Mouse (Mus musculus) urinary bladder, adult 2 months (tissue): Measurements from ENCODE around the gene Slc35b1. TPM values are rescaled to one million over a fixed set of nuclear protein-coding genes. Genes with fewer than 3 reads are reported as not detected.
"Not testable (repeated sequence)": the region's sequence is repeated elsewhere in the genome, so short reads cannot be mapped to it uniquely, and the experiment has no call there.

Experiments
- DNase-seq: peaks from one replicate; pipeline ENCODE4 v3.0.0; 2022; ENCODE audit warnings: low spot score
- polyA plus RNA-seq: library from polyadenylated mRNA; depleted of rRNA; stranded (reverse); fragments of >200 nt; gene quantifications from 2 replicates; pipeline ENCODE4 v1.2.3, GENCODE M21; 2012

Slc35b1 gene
- polyA plus RNA-seq, 1 experiment, result 66.5 TPM

- no peak for DNase-seq
These were observed 12.1 kb downstream of the Slc35b1 start for GRCm38 (mm10) chr11:95396548-95396947.

DNA sequence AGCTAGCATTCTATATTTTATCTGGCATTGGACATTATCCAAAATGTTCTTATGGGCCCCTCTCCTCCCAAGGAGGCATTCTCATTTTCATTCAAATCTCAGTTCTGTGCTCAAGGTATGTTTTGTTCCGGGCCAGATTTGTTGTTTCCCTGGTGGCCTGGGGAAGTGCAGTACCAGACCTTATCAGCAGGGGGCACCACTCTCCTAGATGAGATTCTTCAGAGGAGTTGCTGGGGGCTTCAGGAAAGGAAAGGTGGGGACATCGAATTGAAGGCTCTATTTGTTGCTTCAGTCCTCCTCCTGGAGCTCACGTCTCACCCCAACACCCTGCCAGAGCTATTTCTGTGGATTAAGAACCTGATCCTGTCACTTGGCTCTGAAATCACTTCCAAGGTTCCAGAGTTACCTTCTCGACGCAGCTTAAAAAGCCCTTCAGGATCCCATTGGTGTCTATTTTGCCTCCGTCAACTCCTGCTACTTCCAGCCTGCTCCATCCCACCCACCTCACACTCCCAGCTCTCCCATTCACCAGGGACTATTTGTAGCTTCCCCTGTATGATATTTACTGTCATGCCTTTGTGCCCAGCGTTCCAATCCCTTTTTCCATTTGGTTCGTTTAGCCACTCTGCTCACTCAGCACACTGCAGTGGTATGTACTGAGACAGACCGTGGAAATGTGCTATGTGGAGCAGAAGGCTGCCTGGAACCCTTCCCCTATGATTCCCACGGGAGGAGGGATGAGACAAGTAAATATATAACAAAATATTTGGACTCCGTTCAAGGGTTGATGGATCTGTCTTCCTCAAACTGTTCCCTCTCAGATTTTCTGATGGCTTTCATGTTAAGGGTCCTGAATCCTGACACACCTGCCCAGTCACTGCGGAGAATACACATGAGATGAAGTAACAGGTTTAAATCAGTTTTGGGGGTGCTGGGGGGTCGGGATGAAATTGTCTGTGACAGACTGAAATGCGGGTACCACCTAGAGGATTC lies 13.6 kb downstream of the Slc35b1 start:
- peak; percentile 68 for DNase-seq

DNA sequence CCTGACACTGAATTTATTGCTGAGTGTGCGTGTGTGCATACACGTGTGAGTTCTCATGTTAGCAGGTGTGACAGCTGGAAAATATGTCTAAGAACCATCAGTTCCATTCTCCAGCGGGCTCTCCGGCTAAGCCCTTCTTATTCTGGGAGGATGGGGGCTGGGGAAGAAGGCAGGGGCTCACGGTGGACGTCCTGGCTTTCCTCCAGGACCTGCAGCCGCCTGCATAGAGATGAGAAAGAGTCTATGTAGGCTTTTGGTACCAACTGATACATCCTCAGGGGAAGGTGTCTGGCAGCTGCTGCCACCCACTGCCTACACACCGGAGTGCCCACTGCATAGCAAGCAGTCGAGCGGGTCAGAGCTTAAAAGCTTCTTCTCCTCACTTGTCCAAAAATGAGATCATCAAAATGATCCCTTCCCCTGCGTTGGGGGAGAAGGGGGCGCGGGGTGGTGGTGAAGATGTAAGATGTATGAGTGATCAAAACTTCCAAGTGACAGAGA lies 15.1 kb downstream of the Slc35b1 start:
- DNase-seq, result no peak

DNA sequence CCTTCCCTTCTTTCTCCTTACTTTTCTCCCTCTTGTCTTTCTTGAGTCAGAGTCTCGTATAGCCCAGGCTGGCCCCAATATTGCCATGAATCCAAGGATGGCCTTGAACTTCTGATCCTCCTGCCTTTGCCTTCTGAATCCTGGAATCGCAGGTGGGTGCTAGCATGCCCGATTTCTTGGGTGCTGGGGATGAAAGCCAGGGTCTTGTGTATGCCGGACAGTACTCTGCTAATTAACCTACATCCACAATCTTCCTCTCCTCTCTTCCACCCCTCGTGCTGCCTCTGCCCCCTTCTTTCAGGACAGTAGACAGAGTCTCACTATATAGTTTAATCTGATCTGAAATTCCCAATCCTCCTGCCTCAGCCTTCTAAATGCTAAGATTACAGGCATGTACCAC lies 17.1 kb downstream of the Slc35b1 start:
- DNase-seq, result no peak

- DNase-seq, result no peak
These were observed 17.7 kb downstream of the Slc35b1 start for GRCm38 (mm10) chr11:95402196-95402595.

GRCm38 (mm10) chr11:95402658-95403101 lies 18.2 kb downstream of the Slc35b1 start:
- DNase-seq, result no peak

DNA sequence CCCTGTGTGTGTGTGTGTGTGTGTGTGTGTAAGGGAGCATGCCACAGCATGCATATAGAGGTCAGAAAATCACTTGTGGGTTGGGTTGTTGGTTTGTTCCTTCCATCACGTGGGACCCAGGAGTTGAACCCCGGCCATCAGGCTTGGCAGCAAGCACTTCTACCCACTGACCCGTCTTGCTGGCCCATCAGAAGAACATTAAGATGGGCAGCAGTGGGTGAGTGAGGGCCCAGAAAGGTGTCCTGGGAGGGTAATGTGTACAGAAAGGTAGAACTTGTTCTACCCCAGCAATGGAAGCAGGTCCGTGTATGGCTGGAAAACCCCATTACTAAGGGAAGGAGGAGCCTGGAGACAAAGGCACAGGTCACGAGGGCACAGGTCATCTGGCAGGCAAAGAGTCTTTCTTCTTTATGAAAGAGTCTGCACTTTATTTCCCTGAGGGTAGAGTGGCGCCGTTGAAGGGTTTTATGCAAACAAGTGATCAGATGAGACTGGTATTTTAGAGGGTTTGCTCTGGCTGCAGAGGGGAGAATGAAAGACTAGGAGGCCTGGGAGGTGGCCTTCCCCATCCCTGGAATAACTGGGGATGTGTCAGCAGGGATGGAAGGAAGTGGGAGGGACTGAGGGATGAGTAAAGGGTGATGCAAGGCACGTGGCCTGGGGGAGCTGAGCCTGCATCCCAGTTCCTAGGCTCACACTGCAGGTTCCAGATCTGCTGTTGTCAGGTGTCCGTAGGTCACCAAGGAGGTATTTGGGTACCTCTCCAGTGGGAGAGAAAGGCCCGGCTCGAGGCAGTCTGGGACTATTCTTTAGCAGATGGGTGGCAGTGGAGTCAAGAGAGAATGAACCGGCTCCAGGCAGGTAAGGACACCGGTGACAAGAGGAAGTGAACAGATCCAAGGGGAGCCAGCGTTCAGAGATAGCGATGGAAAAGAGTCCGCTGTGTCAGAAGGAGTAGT lies 19.2 kb downstream of the Slc35b1 start:
- DNase-seq, result no peak

DNA sequence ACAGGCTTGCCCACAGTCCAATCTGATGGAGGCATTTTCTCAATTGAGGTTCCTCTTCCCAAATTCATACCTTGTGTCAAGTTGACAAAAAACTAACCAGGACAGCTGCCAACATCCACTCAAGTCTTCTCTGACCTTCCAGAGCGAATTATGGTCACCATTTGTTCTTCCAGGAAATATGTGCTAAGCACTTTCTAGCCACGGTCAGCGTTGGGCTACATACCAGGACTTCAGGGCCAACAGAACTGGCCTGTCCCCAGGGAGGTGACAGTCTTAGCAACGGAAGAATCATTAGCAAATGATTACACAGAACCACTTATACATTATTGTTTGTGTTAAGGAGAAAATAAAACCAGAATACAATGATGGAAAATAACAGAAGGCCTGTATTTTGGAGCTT lies 21.3 kb downstream of the Slc35b1 start:
- DNase-seq, result no peak

DNA sequence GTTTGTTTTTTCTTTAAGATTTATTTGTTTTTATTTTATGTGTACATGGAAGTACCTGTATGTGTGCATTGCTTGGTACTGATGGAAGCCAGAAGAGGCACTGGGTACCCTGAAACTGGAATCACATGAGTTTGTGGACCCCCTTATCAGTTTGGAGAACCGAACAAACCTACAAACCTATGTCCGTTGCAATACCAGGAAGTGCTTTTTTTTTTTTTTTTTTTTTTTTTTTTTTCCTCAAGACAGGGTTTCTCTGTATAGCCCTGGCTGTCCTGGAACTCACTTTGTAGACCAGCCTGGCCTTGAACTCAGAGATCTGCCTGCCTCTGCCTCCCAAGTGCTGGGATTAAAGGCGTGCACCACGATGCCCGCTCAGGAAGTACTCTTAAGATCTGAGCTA lies 21.9 kb downstream of the Slc35b1 start:
- not testable (repeated sequence) for DNase-seq

DNA sequence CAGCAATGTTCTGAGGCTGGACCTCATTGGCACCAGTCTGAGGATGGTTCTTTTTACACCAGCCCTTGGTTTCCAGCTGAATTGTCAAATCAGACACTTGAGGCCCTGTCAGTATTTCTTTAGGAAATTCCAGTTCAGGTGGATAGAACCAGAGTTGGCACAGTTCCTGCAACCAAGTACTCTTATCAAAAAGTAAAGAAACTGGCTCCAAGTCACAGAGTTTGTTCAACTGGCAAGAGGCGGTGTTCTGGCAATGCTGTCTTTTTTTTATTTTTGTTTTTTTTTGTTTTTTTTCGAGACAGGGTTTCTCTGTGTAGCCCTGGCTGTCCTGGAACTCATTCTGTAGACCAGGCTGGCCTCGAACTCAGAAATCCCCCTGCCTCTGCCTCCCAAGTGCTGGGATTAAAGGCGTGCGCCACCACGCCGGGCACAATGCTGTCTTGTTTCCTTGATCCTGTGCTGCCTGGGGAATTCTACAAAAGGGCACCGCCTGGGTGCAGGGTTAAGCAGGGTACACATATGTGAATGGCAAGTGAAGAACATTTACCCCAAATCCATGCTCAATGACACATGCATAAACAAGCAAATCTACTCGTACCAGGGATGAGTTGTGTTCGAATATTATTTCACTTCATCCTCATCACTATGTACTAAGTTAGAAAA lies 25.1 kb downstream of the Slc35b1 start:
- no peak for DNase-seq

DNA sequence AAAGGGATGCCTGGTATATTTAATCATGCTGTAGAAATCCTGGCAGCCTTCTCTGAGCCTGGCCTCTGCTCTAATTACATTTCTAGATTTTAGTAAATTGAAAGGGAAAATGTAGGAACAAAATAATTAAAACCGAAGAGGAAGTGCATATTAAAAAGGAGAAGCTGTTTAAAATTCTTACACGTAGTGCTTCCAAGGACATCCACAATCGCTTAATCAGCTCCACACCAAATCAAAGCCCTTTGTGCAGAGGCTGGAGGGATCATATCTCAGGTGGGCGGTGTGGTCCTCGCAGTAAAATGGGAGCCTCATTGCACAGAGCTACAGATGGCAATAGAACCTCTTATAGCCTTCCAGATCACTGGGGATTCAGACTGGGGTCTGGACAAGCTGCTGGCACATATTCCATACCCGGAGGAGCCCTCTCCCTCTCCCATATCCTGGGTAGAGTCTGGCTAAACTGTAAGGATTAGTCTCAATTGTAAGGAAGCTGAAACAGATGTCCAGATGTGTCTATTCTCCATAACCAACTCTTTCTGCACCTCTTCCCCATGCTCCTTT lies 27.0 kb downstream of the Slc35b1 start:
- no peak for DNase-seq

GRCm38 (mm10) chr11:95412615-95413014 lies 28.1 kb downstream of the Slc35b1 start:
- DNase-seq, result no peak

- DNase-seq, result peak; percentile 80
These were observed 29.4 kb downstream of the Slc35b1 start, which contains the start of gene Spop for GRCm38 (mm10) chr11:95413641-95414535. TSS of gene Spop (plus strand) at chr11:95414080.

- DNase-seq, result peak; percentile 87
These were observed 30.2 kb downstream of the Slc35b1 start for GRCm38 (mm10) chr11:95414536-95415161.

GRCm38 (mm10) chr11:95415931-95416330 lies 31.4 kb downstream of the Slc35b1 start:
- DNase-seq, result no peak

DNA sequence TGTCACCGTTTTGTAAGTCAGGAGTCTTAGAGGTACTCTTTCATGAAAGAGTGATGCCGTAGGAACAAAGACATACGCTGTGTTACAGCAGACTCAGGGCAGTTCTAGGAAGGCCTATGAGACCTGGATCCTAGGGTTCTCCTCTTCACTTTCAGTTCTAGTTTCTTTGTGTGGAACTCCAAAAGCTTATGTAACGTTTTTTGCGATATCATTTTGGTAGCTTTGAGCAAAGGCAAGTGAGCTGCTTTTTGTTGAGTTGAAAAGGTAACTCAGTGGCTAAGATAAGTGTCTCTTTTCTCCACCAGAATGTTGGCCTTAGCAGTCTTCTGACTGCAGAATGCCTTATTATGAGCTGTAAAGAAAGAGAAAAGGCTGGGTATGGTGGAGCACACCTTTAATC lies 32.8 kb downstream of the Slc35b1 start:
- DNase-seq, result no peak

DNA sequence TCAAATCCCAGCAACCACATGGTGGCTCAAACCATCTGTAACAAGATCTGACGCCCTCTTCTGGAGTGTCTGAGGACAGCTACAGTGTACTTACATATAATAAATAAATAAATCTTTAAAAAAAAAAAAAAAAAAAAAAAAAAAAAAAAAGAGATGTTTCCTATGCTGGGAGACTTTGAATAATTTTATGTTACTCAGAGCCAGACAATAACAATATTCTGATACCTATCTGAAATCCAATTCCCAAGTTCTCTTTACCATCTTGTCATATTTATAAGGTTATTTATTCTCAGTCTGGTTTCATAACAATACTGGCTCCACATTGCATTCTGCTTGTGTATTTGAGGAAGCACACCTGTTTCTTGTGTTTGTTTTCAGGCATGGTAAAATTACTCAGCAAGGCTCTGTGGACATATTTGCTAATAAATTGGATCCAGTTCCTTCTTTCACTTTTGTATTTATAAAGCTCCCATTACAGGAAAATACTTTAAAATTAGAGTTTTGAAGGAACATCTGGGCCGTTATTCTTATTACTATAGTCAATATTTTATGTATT lies 36.5 kb downstream of the Slc35b1 start:
- DNase-seq, result no peak

- DNase-seq, result no peak
These were observed 39.0 kb downstream of the Slc35b1 start for GRCm38 (mm10) chr11:95423505-95423904.

DNA sequence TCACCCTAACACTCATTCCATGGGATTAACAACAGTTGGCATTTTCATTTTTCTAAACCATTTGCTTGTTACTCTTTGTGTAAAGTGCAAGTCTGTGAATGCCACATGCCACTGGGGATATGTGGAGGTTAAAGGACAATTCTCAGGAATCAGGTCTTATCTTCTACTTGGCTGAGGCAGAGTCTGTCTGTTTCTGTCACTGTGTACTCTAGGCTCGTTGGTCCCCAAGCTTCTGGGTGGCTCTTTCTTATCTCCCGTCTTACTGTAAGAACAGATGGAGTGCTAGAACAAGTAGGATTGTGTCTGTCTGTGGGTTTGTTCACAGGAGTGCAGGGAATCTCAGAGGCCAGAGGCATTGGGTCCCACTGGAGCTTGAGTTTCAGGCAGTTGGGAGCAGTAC lies 46.9 kb downstream of the Slc35b1 start:
- DNase-seq, result no peak
